Mouse (Mus musculus) MEL (cell line): ENCODE measurements around the gene Grwd1.

ENCODE experiments used
- CHD2 ChIP-seq: IDR thresholded peaks from 2 replicates; pipeline ENCODE4 v1.6.1; 2011; ENCODE audit warnings: low read length, improper control_type of control experiment
- CTCF ChIP-seq, 3 experiments: IDR thresholded peaks in 2 of 3; conservative IDR thresholded peaks in 1 of 3; 2 replicates each; pipeline ENCODE4 v1.5.1; 2011 to 2012; ENCODE audit warnings: low read length in 3 of 3, low read depth in 2 of 3, mild to moderate bottlenecking in 2 of 3, improper control_type of control experiment in 1 of 3, inconsistent platforms in 1 of 3, mixed read lengths in 1 of 3, moderate library complexity in 1 of 3; ENCODE audit not compliant: control insufficient read depth in 1 of 3, insufficient read depth in 1 of 3, poor library complexity in 1 of 3, severe bottlenecking in 1 of 3
- E2F4 ChIP-seq: IDR thresholded peaks from 2 replicates; pipeline ENCODE4 v1.6.1; 2011; ENCODE audit warnings: low read depth, low read length, improper control_type of control experiment, borderline replicate concordance
- EP300 ChIP-seq, 2 experiments: IDR thresholded peaks; 2 replicates each; pipeline ENCODE4 v1.6.1; 2011; ENCODE audit warnings: improper control_type of control experiment in 2 of 2, low read length in 2 of 2, low read depth in 1 of 2, mild to moderate bottlenecking in 1 of 2
- GABPA ChIP-seq: IDR thresholded peaks from 2 replicates; pipeline ENCODE4 v1.6.1; 2012; ENCODE audit warnings: low read depth, mild to moderate bottlenecking, inconsistent platforms, low read length, improper control_type of control experiment, moderate library complexity
- HCFC1 ChIP-seq: IDR thresholded peaks from 2 replicates; pipeline ENCODE4 v1.6.1; 2012; ENCODE audit warnings: low read depth, mild to moderate bottlenecking, inconsistent platforms, low read length, improper control_type of control experiment, moderate library complexity
- JUND ChIP-seq: IDR thresholded peaks from 2 replicates; pipeline ENCODE4 v1.6.1; 2011; ENCODE audit warnings: low read depth, mild to moderate bottlenecking, improper control_type of control experiment, low read length
- MEF2A ChIP-seq: IDR thresholded peaks from 2 replicates; pipeline ENCODE4 v1.6.1; 2014; ENCODE audit warnings: low read depth, mild to moderate bottlenecking, inconsistent platforms, low read length, improper control_type of control experiment; ENCODE audit not compliant: poor library complexity, insufficient replicate concordance, severe bottlenecking; ENCODE audit errors: extremely low read depth
- MXI1 ChIP-seq: IDR thresholded peaks from 2 replicates; pipeline ENCODE4 v1.6.1; 2011; ENCODE audit warnings: mild to moderate bottlenecking, low read depth, low read length, improper control_type of control experiment
- POLR2A ChIP-seq, 2 experiments: IDR thresholded peaks; 2 replicates each; pipeline ENCODE4 v1.6.1; 2011 to 2012; ENCODE audit warnings: low read length in 2 of 2, mild to moderate bottlenecking in 2 of 2, control low read depth in 1 of 2, improper control_type of control experiment in 1 of 2, low read depth in 1 of 2, moderate library complexity in 1 of 2; ENCODE audit not compliant: control insufficient read depth in 1 of 2, insufficient read depth in 1 of 2, poor library complexity in 1 of 2

GRCm38 (mm10) chr7:45790721-45791120 is 40.0 kb downstream of the Grwd1 start:
- TF ChIP-seq CTCF (IDR thresholded peaks at IDR 0.05 in 2 of 3, conservative IDR thresholded peaks at IDR 0.05 in 1 of 3; ENCODE audit: control insufficient read depth in 1 of 3, insufficient read depth in 1 of 3, low read depth in 2 of 3, low read length in 3 of 3, poor library complexity in 1 of 3, severe bottlenecking in 1 of 3) (no peak), MXI1 (no peak), E2F4 (no peak), MEF2A (no peak), GABPA (no peak), JUND (no peak), POLR2A (IDR thresholded peaks at IDR 0.05; ENCODE audit: control insufficient read depth in 1 of 2, insufficient read depth in 1 of 2, low read depth in 1 of 2, low read length in 2 of 2, poor library complexity in 1 of 2) (no peak), HCFC1 (no peak), EP300 (IDR thresholded peaks at IDR 0.05; ENCODE audit: low read depth in 1 of 2, low read length in 2 of 2) (no peak), CHD2 (no peak)
